Mouse (Mus musculus): ENCODE results near the gene 2700097O09Rik. TPM values are rescaled to one million over a fixed set of nuclear protein-coding genes. Genes with fewer than 3 reads are reported as not detected.
"Not testable (repeated sequence)": the region's sequence is repeated elsewhere in the genome, so short reads cannot be mapped to it uniquely, and the experiment has no call there.

The 2700097O09Rik gene
- polyA plus RNA-seq, 1 experiment: 17.1 TPM

- TF ChIP-seq CTCF (IDR thresholded peaks at IDR 0.05; ENCODE audit: extremely low read depth, insufficient read depth, low read length) (no peak), POLR2A (IDR thresholded peaks at IDR 0.05; ENCODE audit: extremely low read depth, insufficient read depth, low read length) (no peak)
- Histone ChIP-seq H3K27ac (ENCODE audit: insufficient read depth, low read length) (no peak overlapping the region), H3K4me3 (ENCODE audit: insufficient read depth, low read length) (no peak overlapping the region), H3K4me1 (ENCODE audit: control insufficient read depth, insufficient read depth, low read length) (no peaks in the 10 kb centered on the region)
These were observed 66.9 kb downstream of the 2700097O09Rik start for GRCm38 (mm10) chr12:55013031-55013430.

DNA sequence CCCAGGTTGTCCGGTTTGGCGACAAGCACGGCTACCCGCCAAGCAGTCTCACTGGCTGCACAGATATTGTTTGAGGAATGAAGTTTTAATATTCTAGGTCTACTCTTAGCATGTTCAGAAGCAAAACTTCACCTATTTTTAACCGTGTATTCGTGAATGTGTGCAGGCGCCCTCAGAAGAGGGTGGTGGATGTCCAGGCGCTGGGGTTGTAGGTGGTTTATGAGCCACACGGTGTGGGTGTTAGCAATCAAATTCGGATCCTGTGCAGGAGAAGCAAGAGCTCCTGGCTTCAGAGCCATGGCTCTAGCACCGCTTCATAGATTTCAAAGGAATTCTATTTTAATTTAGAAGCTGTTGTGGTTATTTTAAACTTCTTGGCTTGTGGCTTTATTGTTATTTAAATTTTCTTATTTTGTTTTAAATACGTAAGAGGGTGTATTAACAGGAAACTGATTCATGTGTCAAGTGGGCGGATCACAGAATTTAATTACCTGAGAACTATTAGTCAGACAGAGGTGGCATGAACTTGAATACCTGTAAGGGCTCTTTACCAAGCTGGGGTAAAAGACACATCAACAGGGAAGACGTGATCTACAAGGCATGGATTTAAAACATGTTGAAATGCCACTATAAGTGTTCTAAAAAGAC, 72.4 kb downstream of the 2700097O09Rik start:
- Histone ChIP-seq H3K4me3 (ENCODE audit: insufficient read depth, low read length) (no peak overlapping the region), H3K4me1 (ENCODE audit: control insufficient read depth, insufficient read depth, low read length) (no peaks in the 10 kb centered on the region), H3K27ac (ENCODE audit: insufficient read depth, low read length) (no peak overlapping the region)
- TF ChIP-seq POLR2A (IDR thresholded peaks at IDR 0.05; ENCODE audit: extremely low read depth, insufficient read depth, low read length) (no peak), CTCF (IDR thresholded peaks at IDR 0.05; ENCODE audit: extremely low read depth, insufficient read depth, low read length) (no peak)

- no peak overlapping the region for H3K27ac ChIP-seq (ENCODE audit: insufficient read depth, low read length)
- no peaks in the 10 kb centered on the region for H3K4me1 ChIP-seq (ENCODE audit: control insufficient read depth, insufficient read depth, low read length)
- no peak for TF ChIP-seq POLR2A (IDR thresholded peaks at IDR 0.05; ENCODE audit: extremely low read depth, insufficient read depth, low read length)
- no peak for TF ChIP-seq CTCF (IDR thresholded peaks at IDR 0.05; ENCODE audit: extremely low read depth, insufficient read depth, low read length)
- no peak overlapping the region for H3K4me3 ChIP-seq (ENCODE audit: insufficient read depth, low read length)
These were observed 73.8 kb downstream of the 2700097O09Rik start for GRCm38 (mm10) chr12:55006071-55006470.

DNA sequence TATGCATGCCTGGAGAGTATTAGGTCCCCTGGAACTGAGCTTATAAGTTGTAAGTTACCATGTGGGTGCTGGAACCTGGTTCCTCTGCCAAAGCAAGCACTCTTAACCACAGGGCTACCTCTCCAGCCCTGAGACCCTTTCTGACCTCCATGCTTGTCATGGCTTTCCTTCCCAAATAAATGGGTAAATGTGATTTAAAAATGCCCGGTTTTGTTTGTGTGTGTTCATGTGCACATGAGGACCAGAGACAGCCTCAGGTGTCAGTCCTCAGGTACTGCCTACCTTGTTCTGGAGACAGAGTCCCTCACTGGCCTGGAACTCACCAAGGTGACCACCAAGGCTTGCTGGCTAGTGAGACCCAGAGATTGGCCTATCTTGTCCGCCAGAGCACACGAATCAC, 75.5 kb downstream of the 2700097O09Rik start:
- Histone ChIP-seq H3K4me1 (ENCODE audit: control insufficient read depth, insufficient read depth, low read length) (no peaks in the 10 kb centered on the region), H3K4me3 (ENCODE audit: insufficient read depth, low read length) (no peak overlapping the region), H3K27ac (ENCODE audit: insufficient read depth, low read length) (no peak overlapping the region)
- no peak for TF ChIP-seq CTCF (IDR thresholded peaks at IDR 0.05; ENCODE audit: extremely low read depth, insufficient read depth, low read length)

DNA sequence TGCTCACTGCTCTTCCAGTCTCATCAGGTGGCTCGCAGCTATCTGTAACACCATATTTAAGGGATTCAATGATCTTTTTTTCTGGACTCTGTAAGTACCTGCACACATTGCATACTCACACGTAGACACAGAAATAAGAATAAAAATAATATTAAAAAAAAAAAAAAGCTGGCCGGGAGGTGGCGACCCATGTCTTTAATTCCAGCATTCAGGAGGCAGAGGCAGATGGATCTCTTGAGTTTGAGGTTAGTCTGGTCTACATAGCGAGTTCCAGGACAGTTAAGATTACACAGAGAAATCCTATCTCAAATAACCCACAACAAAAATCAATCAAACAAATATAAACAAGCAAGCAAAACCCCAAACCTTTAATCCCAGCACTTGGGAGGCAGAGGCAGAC, 76.1 kb downstream of the 2700097O09Rik start:
- no peaks in the 10 kb centered on the region for H3K4me1 ChIP-seq (ENCODE audit: control insufficient read depth, insufficient read depth, low read length)
- TF ChIP-seq CTCF (IDR thresholded peaks at IDR 0.05; ENCODE audit: extremely low read depth, insufficient read depth, low read length) (no peak), POLR2A (IDR thresholded peaks at IDR 0.05; ENCODE audit: extremely low read depth, insufficient read depth, low read length) (no peak)
- H3K27ac ChIP-seq (ENCODE audit: insufficient read depth, low read length): no peak overlapping the region
- no peak overlapping the region for H3K4me3 ChIP-seq (ENCODE audit: insufficient read depth, low read length)

DNA sequence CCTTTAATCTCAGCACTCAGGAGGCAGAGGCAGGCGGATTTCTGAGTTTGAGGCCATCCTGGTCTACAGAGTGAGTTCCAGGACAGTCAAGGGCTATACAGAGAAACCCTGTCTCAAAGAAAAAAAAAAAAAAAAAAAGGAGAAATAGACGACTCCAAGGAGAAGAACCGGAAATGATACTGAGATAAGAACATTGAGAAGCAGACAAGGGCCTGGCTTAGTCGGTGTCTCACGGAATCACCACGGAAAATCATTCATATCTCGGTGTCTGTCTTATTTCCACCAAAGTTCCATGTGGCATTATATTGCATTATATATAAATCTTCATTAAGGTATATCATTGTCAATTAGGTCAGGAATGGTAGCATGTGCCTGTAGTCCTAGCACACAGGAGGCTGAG, 77.4 kb downstream of the 2700097O09Rik start:
- not testable (repeated sequence) for H3K4me1 ChIP-seq (ENCODE audit: control insufficient read depth, insufficient read depth, low read length); H3K27ac ChIP-seq (ENCODE audit: insufficient read depth, low read length); H3K4me3 ChIP-seq (ENCODE audit: insufficient read depth, low read length)

DNA sequence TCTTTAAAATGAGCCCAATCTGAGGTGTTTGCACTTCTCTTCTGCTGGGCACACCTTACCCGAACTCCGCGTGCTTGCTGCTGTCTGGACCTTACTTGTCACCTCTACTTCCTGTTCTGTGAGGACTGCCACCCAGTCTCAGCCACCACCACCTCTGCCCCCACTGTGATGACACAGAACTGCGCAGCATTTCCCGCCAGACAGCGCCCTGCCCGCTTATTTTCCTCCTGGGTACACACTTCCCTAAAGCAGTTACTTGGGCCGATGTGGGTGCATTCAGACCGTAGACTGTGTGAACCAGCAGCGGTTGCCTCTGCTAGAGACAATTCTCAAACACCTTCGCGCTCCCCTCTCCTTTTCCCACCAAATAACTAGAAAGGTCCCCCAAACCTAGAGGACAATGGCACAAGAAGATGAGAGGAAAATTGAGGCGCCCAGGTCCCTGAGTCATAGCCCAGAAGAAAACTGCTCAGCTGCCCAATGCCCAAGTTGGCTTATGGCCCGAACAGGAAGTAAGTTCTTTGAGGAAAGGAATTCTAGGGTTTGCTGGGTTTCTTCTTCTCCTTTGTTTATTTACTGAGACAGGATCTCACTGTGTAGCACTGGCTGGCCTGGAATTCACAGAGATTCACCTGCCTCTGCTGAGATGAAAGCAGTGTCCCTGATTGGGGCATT, 80.8 kb downstream of the 2700097O09Rik start:
- H3K4me3 ChIP-seq (ENCODE audit: insufficient read depth, low read length): no peak overlapping the region
- TF ChIP-seq POLR2A (IDR thresholded peaks at IDR 0.05; ENCODE audit: extremely low read depth, insufficient read depth, low read length) (no peak), CTCF (IDR thresholded peaks at IDR 0.05; ENCODE audit: extremely low read depth, insufficient read depth, low read length) (no peak)
- H3K27ac ChIP-seq (ENCODE audit: insufficient read depth, low read length): no peak overlapping the region
- no peaks in the 10 kb centered on the region for H3K4me1 ChIP-seq (ENCODE audit: control insufficient read depth, insufficient read depth, low read length)

GRCm38 (mm10) chr12:54998411-54998810, 81.5 kb downstream of the 2700097O09Rik start:
- TF ChIP-seq CTCF (IDR thresholded peaks at IDR 0.05; ENCODE audit: extremely low read depth, insufficient read depth, low read length) (no peak), POLR2A (IDR thresholded peaks at IDR 0.05; ENCODE audit: extremely low read depth, insufficient read depth, low read length) (no peak)
- no peak overlapping the region for H3K4me3 ChIP-seq (ENCODE audit: insufficient read depth, low read length)
- H3K4me1 ChIP-seq (ENCODE audit: control insufficient read depth, insufficient read depth, low read length): peaks cover 1% of the 10 kb centered on the region
- H3K27ac ChIP-seq (ENCODE audit: insufficient read depth, low read length): no peak overlapping the region

DNA sequence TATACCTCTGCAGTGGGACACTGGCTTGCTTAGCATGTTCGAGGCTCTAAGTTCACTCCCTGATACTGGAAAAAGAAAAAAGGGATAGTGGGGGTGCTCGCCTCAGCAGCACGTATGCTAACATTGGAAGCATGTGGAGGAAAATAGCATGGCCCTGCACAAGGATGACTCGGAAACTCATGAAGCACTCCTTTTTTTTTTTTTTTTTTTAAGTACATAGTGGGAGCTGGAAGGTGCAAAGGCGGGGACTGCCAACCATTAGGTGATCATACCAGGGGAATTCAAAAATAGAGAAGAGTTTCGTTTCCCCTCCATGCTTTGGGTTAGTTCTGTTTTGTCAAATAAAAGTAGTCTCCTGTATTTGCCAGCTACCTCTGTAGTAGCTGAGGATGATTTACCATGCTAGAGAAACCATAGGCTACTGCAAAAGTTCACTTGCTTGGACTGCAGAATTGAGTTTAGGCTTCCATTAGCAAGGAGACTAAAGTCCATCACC, 82.9 kb downstream of the 2700097O09Rik start:
- H3K4me3 ChIP-seq (ENCODE audit: insufficient read depth, low read length): no peak overlapping the region
- peaks cover 2% of the 10 kb centered on the region for H3K4me1 ChIP-seq (ENCODE audit: control insufficient read depth, insufficient read depth, low read length)
- no peak overlapping the region for H3K27ac ChIP-seq (ENCODE audit: insufficient read depth, low read length)
- TF ChIP-seq CTCF (IDR thresholded peaks at IDR 0.05; ENCODE audit: extremely low read depth, insufficient read depth, low read length) (no peak), POLR2A (IDR thresholded peaks at IDR 0.05; ENCODE audit: extremely low read depth, insufficient read depth, low read length) (no peak)

DNA sequence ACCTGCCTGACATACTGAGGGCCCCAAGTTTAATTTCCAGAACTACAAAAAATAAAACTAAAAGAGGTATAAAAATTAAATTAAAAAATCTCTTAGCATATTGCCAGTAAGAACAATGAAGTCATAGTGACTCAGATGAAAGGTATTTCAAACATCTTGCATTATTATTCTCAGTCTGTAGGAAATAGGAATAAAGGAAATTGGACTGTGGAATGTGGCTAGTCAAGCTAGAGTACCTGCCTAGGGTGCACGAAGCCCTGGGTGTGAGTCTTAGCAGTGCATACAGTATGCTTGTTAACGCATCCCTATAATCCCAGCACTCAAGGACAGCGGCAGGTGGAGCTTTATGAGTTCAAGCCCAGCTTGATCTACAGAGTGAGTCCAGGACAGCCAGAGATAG, 83.9 kb downstream of the 2700097O09Rik start:
- peaks cover 2% of the 10 kb centered on the region for H3K4me1 ChIP-seq (ENCODE audit: control insufficient read depth, insufficient read depth, low read length)
- TF ChIP-seq POLR2A (IDR thresholded peaks at IDR 0.05; ENCODE audit: extremely low read depth, insufficient read depth, low read length) (no peak), CTCF (IDR thresholded peaks at IDR 0.05; ENCODE audit: extremely low read depth, insufficient read depth, low read length) (no peak)
- no peak overlapping the region for H3K4me3 ChIP-seq (ENCODE audit: insufficient read depth, low read length)
- no peak overlapping the region for H3K27ac ChIP-seq (ENCODE audit: insufficient read depth, low read length)

Other genes starting within 250 kb of the 2700097O09Rik start
- gene Cfl2, start 217.2 kb downstream of the 2700097O09Rik start, polyA plus RNA-seq (2012; rRNA removed): 55.9 and 62.0 TPM in 2 replicates
- not detected in 2 replicates for gene Gm20403, start 93.6 kb downstream of the 2700097O09Rik start, polyA plus RNA-seq (2012; rRNA removed)
- gene Baz1a, start 65.8 kb downstream of the 2700097O09Rik start, polyA plus RNA-seq (2012; rRNA removed): 1.8 and 2.3 TPM in 2 replicates
- gene Srp54a, start 152 bp upstream of the 2700097O09Rik start, polyA plus RNA-seq (2012; rRNA removed): 71.6 and 76.5 TPM in 2 replicates
- 25.6 and 27.4 TPM in 2 replicates for gene Fam177a, start 44.4 kb upstream of the 2700097O09Rik start, polyA plus RNA-seq (2012; rRNA removed)
- gene Srp54b, start 75.0 kb upstream of the 2700097O09Rik start, polyA plus RNA-seq (2012; rRNA removed): 29.0 and 29.9 TPM in 2 replicates
- gene 1700047I17Rik2, start 119.5 kb upstream of the 2700097O09Rik start, polyA plus RNA-seq (2012; rRNA removed): not detected in 2 replicates
- gene Srp54c, start 150.1 kb upstream of the 2700097O09Rik start, polyA plus RNA-seq (2012; rRNA removed): 64.5 and 66.5 TPM in 2 replicates
- 7.0 and 7.8 TPM in 2 replicates for gene 1110008L16Rik, start 219.5 kb upstream of the 2700097O09Rik start, polyA plus RNA-seq (2012; rRNA removed)
- gene Ppp2r3c, start 222.9 kb upstream of the 2700097O09Rik start, polyA plus RNA-seq (2012; rRNA removed): 10.5 and 10.9 TPM in 2 replicates

Measured in cortical plate, adult 2 months (tissue).